Mouse (Mus musculus) neural tube, embryonic 13.5 days (tissue): ENCODE measurements around the gene Dusp21. TPM values are rescaled to one million over a fixed set of nuclear protein-coding genes. Genes with fewer than 3 reads are reported as not detected.

ENCODE experiments used
- ATAC-seq: fragments of 200-750 bp; cut with Nextera tagmentation; 2 replicates; pipeline ENCODE4 v1.8.0; 2017; ENCODE audit warnings: low read depth, mild to moderate bottlenecking, moderate TSS enrichment, moderate library complexity
- H3K27ac ChIP-seq: fragments of 300-500 bp; sonication (generic); replicated peaks from 2 replicates; pipeline ENCODE4 v1.5.1; 2015; ENCODE audit warnings: moderate library complexity, mild to moderate bottlenecking, inconsistent platforms
- H3K27me3 ChIP-seq: fragments of 300-500 bp; sonication (generic); 2 replicates; pipeline ENCODE4 v1.6.1; 2015; ENCODE audit warnings: mild to moderate bottlenecking, inconsistent platforms
- H3K36me3 ChIP-seq: fragments of 300-500 bp; sonication (generic); 2 replicates; pipeline ENCODE4 v1.6.1; 2015; ENCODE audit warnings: mild to moderate bottlenecking, inconsistent platforms
- H3K4me1 ChIP-seq: fragments of 300-500 bp; sonication (generic); replicated peaks from 2 replicates; pipeline ENCODE4 v1.6.1; 2015; ENCODE audit warnings: inconsistent platforms
- H3K4me2 ChIP-seq: fragments of 300-500 bp; sonication (generic); 2 replicates; pipeline ENCODE4 v1.6.1; 2015; ENCODE audit warnings: inconsistent platforms, mild to moderate bottlenecking, moderate library complexity
- H3K4me3 ChIP-seq: fragments of 300-500 bp; sonication (generic); 2 replicates; pipeline ENCODE4 v1.5.1; 2015; ENCODE audit warnings: mild to moderate bottlenecking, inconsistent platforms
- H3K9ac ChIP-seq: fragments of 300-500 bp; sonication (generic); 2 replicates; pipeline ENCODE4 v1.6.1; 2015; ENCODE audit warnings: moderate library complexity, mild to moderate bottlenecking, inconsistent platforms
- H3K9me3 ChIP-seq: fragments of 300-500 bp; sonication (generic); 2 replicates; pipeline ENCODE4 v1.6.1; 2016; ENCODE audit warnings: inconsistent platforms
- WGBS: fragments of 180-500 bp; shearing (Covaris S2); methylation state at CpG from one replicate; pipeline ENCODE4 v1.1.7; 2015; 5-methylcytosine and 5-hydroxymethylcytosine counted together
- polyA plus RNA-seq: library from polyadenylated mRNA; unstranded; fragments of >200 nt; fragmentation: Nextera tagmentation; extraction: Ambion mirVana; gene quantifications from 2 replicates; pipeline ENCODE4 v1.2.1, GENCODE M21; 2015

The Dusp21 gene
- not detected in 2 replicates for polyA plus RNA-seq

GRCm38 (mm10) chrX:18145557-18145956 lies at the start of gene Dusp21:
TSS of gene Dusp21 (plus strand) at chrX:18145857.
- H3K27ac ChIP-seq = no peak within 1 kb of the TSS
- no peak within 1 kb of the TSS for H3K9ac ChIP-seq
- 87% methylated on average over 1 of the region's 1 CpGs for WGBS
- H3K4me2 ChIP-seq = no peak within 1 kb of the TSS
- no peaks in the 10 kb centered on the region for H3K27me3 ChIP-seq
- no peaks in the 10 kb centered on the region for H3K9me3 ChIP-seq
- no peak within 1 kb of the TSS for H3K4me3 ChIP-seq
- ATAC-seq = no peak
- H3K36me3 ChIP-seq = no peaks in the 10 kb centered on the region
- no peaks in the 10 kb centered on the region for H3K4me1 ChIP-seq

- 0 out of 2 replicates have a peak, but pooled peaks cover 3% of the 10 kb centered on the region for H3K4me1 ChIP-seq
- peak overlapping the region; percentile 79; the same call in 1 of the 2 replicates for H3K4me3 ChIP-seq
- H3K9me3 ChIP-seq = no peaks in the 10 kb centered on the region
- no peak for ATAC-seq
- no peak overlapping the region for H3K9ac ChIP-seq
- no peaks in the 10 kb centered on the region for H3K27me3 ChIP-seq
- peak overlapping the region; percentile 95; the same call in 1 of the 2 replicates for H3K27ac ChIP-seq
- H3K36me3 ChIP-seq = no peaks in the 10 kb centered on the region
- H3K4me2 ChIP-seq = peak overlapping the region; percentile 63
- 59% methylated on average over 4 of the region's 4 CpGs for WGBS
Measured at GRCm38 (mm10) chrX:18160734-18161442, 15.2 kb downstream of the Dusp21 start.

- H3K36me3 ChIP-seq = no peaks in the 10 kb centered on the region
- no peaks in the 10 kb centered on the region for H3K9me3 ChIP-seq
- peak; percentile 78 for ATAC-seq
- WGBS = under 1% methylated on average over 28 of the region's 28 CpGs
- H3K4me3 ChIP-seq = peak overlapping the region; percentile 79
- H3K27me3 ChIP-seq = no peaks in the 10 kb centered on the region
- peak overlapping the region; percentile 85 for H3K9ac ChIP-seq
- 0 out of 2 replicates have a peak, but pooled peaks cover 3% of the 10 kb centered on the region for H3K4me1 ChIP-seq
- peak overlapping the region; percentile 95 for H3K27ac ChIP-seq
- peak overlapping the region; percentile 63 for H3K4me2 ChIP-seq
Measured at GRCm38 (mm10) chrX:18161796-18162191, 16.1 kb downstream of the Dusp21 start.

- peak; percentile 99 for ATAC-seq
- H3K36me3 ChIP-seq = no peaks in the 10 kb centered on the region
- no peaks in the 10 kb centered on the region for H3K9me3 ChIP-seq
- peak within 1 kb of the TSS; percentile 91 for H3K9ac ChIP-seq
- peak within 1 kb of the TSS; percentile 79 for H3K4me3 ChIP-seq
- WGBS = 2% methylated on average over 50 of the region's 50 CpGs
- 0 out of 2 replicates have a peak, but pooled peaks cover 3% of the 10 kb centered on the region for H3K4me1 ChIP-seq
- H3K4me2 ChIP-seq = peak within 1 kb of the TSS; percentile 69
- H3K27me3 ChIP-seq = no peaks in the 10 kb centered on the region
- H3K27ac ChIP-seq = peak within 1 kb of the TSS; percentile 97
Measured at GRCm38 (mm10) chrX:18162192-18162857, 16.7 kb downstream of the Dusp21 start, which contains the start of gene Kdm6a. TSS of gene Kdm6a (plus strand) at chrX:18162575.

GRCm38 (mm10) chrX:18162861-18163731 lies 17.4 kb downstream of the Dusp21 start:
- Histone ChIP-seq H3K27ac (peak overlapping the region; percentile 97), H3K27me3 (no peaks in the 10 kb centered on the region), H3K36me3 (no peaks in the 10 kb centered on the region), H3K4me1 (0 out of 2 replicates have a peak, but pooled peaks cover 3% of the 10 kb centered on the region), H3K4me2 (peak overlapping the region; percentile 69), H3K9me3 (no peaks in the 10 kb centered on the region), H3K9ac (peak overlapping the region; percentile 91), H3K4me3 (peak overlapping the region; percentile 79)
- WGBS = under 1% methylated on average over 81 of the region's 95 CpGs
- peak; percentile 36 for ATAC-seq

- no peaks in the 10 kb centered on the region for H3K27me3 ChIP-seq
- 1% methylated on average over 10 of the region's 10 CpGs for WGBS
- no peak for ATAC-seq
Measured at GRCm38 (mm10) chrX:18163917-18164624, 18.4 kb downstream of the Dusp21 start.

GRCm38 (mm10) chrX:18165121-18165520 lies 19.5 kb downstream of the Dusp21 start:
- Histone ChIP-seq H3K9ac (no peak overlapping the region), H3K4me1 (0 out of 2 replicates have a peak, but pooled peaks cover 3% of the 10 kb centered on the region), H3K27ac (no peak overlapping the region), H3K36me3 (no peaks in the 10 kb centered on the region), H3K27me3 (no peaks in the 10 kb centered on the region), H3K4me3 (no peak overlapping the region; the same call in 1 of the 2 replicates), H3K4me2 (peak overlapping the region; percentile 69), H3K9me3 (no peaks in the 10 kb centered on the region)
- WGBS = 86% methylated on average over 2 of the region's 2 CpGs
- ATAC-seq = no peak

More at GRCm38 (mm10) chrX:18163917-18164624, 18.4 kb downstream of the Dusp21 start:
- Histone ChIP-seq H3K27ac (peak overlapping the region; percentile 97), H3K9me3 (no peaks in the 10 kb centered on the region), H3K4me1 (0 out of 2 replicates have a peak, but pooled peaks cover 3% of the 10 kb centered on the region), H3K9ac (peak overlapping the region; percentile 91), H3K4me2 (peak overlapping the region; percentile 69), H3K36me3 (no peaks in the 10 kb centered on the region), H3K4me3 (peak overlapping the region; percentile 79)

- Histone ChIP-seq H3K36me3 (no peaks in the 10 kb centered on the region), H3K27ac (no peak overlapping the region), H3K4me1 (no peaks in the 10 kb centered on the region), H3K27me3 (no peaks in the 10 kb centered on the region), H3K9me3 (no peaks in the 10 kb centered on the region), H3K4me3 (no peak overlapping the region), H3K9ac (no peak overlapping the region), H3K4me2 (no peak overlapping the region)
- 89% methylated on average over 3 of the region's 3 CpGs for WGBS
- ATAC-seq = no peak
Measured at GRCm38 (mm10) chrX:18166961-18167360, 21.3 kb downstream of the Dusp21 start.

GRCm38 (mm10) chrX:18168940-18169339 lies 23.3 kb downstream of the Dusp21 start:
- ATAC-seq = no peak
- no peak overlapping the region for H3K4me3 ChIP-seq
- H3K4me1 ChIP-seq = no peaks in the 10 kb centered on the region
- H3K27ac ChIP-seq = no peak overlapping the region
- no peak overlapping the region for H3K9ac ChIP-seq
- WGBS = 91% methylated on average over 1 of the region's 1 CpGs
- no peaks in the 10 kb centered on the region for H3K36me3 ChIP-seq
- no peaks in the 10 kb centered on the region for H3K9me3 ChIP-seq
- H3K4me2 ChIP-seq = no peak overlapping the region
- H3K27me3 ChIP-seq = no peaks in the 10 kb centered on the region

- H3K27ac ChIP-seq = no peak overlapping the region
- 0 out of 2 replicates have a peak, but pooled peaks cover 3% of the 10 kb centered on the region for H3K4me1 ChIP-seq
- no peak overlapping the region for H3K9ac ChIP-seq
- no peak overlapping the region for H3K4me3 ChIP-seq
- H3K36me3 ChIP-seq = no peaks in the 10 kb centered on the region
- H3K27me3 ChIP-seq = no peaks in the 10 kb centered on the region
- H3K4me2 ChIP-seq = no peak overlapping the region
- no peaks in the 10 kb centered on the region for H3K9me3 ChIP-seq
- no peak for ATAC-seq
- WGBS = 78% methylated on average over 4 of the region's 4 CpGs
Measured at GRCm38 (mm10) chrX:18174831-18175230, 29.2 kb downstream of the Dusp21 start.

- no peaks in the 10 kb centered on the region for H3K36me3 ChIP-seq
- no peak overlapping the region for H3K4me2 ChIP-seq
- H3K27ac ChIP-seq = no peak overlapping the region
- H3K9me3 ChIP-seq = no peaks in the 10 kb centered on the region
- H3K4me3 ChIP-seq = no peak overlapping the region
- WGBS = 89% methylated on average over 4 of the region's 4 CpGs
- 0 out of 2 replicates have a peak, but pooled peaks cover 3% of the 10 kb centered on the region for H3K4me1 ChIP-seq
- ATAC-seq = no peak
- no peak overlapping the region for H3K9ac ChIP-seq
- H3K27me3 ChIP-seq = no peaks in the 10 kb centered on the region
Measured at GRCm38 (mm10) chrX:18177803-18178202, 32.1 kb downstream of the Dusp21 start.
